Mouse (Mus musculus): ENCODE results near the gene Ilf3. TPM values are rescaled to one million over a fixed set of nuclear protein-coding genes. Genes with fewer than 3 reads are reported as not detected.
A peak's percentile ranks its signal among the peaks of the same experiment; 100 is the strongest.

Ilf3 gene
- polyA plus RNA-seq, 1 experiment, result 55.5 TPM

GRCm38 (mm10) chr9:21327569-21327968 lies 40.1 kb upstream of the Ilf3 start:
- Histone ChIP-seq H3K9me3 (no peaks in the 10 kb centered on the region), H3K27me3 (replicated peaks) (no peaks in the 10 kb centered on the region), H3K36me3 (replicated peaks; ENCODE audit: low read length) (peaks cover 44% of the 10 kb centered on the region), H3K4me1 (peaks cover 85% of the 10 kb centered on the region), H3K4me3 (replicated peaks) (no peak overlapping the region)
- no peak for TF ChIP-seq GATA1 (IDR thresholded peaks at IDR 0.05; ENCODE audit: borderline replicate concordance, low read length)
- no peak for TF ChIP-seq FLI1 (IDR thresholded peaks at IDR 0.05; ENCODE audit: low read length)

GRCm38 (mm10) chr9:21328041-21328440 lies 39.6 kb upstream of the Ilf3 start:
- TF ChIP-seq GATA1 (IDR thresholded peaks at IDR 0.05; ENCODE audit: borderline replicate concordance, low read length) (no peak), FLI1 (IDR thresholded peaks at IDR 0.05; ENCODE audit: low read length) (no peak)
- H3K4me3 ChIP-seq (replicated peaks), result peak overlapping the region; percentile 65
- H3K27me3 ChIP-seq (replicated peaks), result no peaks in the 10 kb centered on the region
- H3K4me1 ChIP-seq, result peaks cover 87% of the 10 kb centered on the region
- peaks cover 44% of the 10 kb centered on the region for H3K36me3 ChIP-seq (replicated peaks; ENCODE audit: low read length)
- H3K9me3 ChIP-seq, result no peaks in the 10 kb centered on the region

GRCm38 (mm10) chr9:21329041-21329440 lies 38.6 kb upstream of the Ilf3 start:
- Histone ChIP-seq H3K27me3 (replicated peaks) (no peaks in the 10 kb centered on the region), H3K36me3 (replicated peaks; ENCODE audit: low read length) (peaks cover 48% of the 10 kb centered on the region), H3K9me3 (no peaks in the 10 kb centered on the region), H3K4me1 (peaks cover 87% of the 10 kb centered on the region), H3K4me3 (replicated peaks) (peak overlapping the region; percentile 50)
- TF ChIP-seq FLI1 (IDR thresholded peaks at IDR 0.05; ENCODE audit: low read length), result no peak
- no peak for TF ChIP-seq GATA1 (IDR thresholded peaks at IDR 0.05; ENCODE audit: borderline replicate concordance, low read length)

GRCm38 (mm10) chr9:21329699-21330289 lies 37.9 kb upstream of the Ilf3 start:
- no peaks in the 10 kb centered on the region for H3K27me3 ChIP-seq (replicated peaks)
- TF ChIP-seq FLI1 (IDR thresholded peaks at IDR 0.05; ENCODE audit: low read length) (no peak), GATA1 (IDR thresholded peaks at IDR 0.05; ENCODE audit: borderline replicate concordance, low read length) (no peak)
- H3K36me3 ChIP-seq (replicated peaks; ENCODE audit: low read length), result peaks cover 46% of the 10 kb centered on the region
- H3K9me3 ChIP-seq, result no peaks in the 10 kb centered on the region
- H3K4me3 ChIP-seq (replicated peaks), result peak overlapping the region; percentile 46
- peaks cover 86% of the 10 kb centered on the region for H3K4me1 ChIP-seq

- TF ChIP-seq GATA1 (IDR thresholded peaks at IDR 0.05; ENCODE audit: borderline replicate concordance, low read length), result no peak; the same call in 2 of the 3 replicates
- no peak for TF ChIP-seq FLI1 (IDR thresholded peaks at IDR 0.05; ENCODE audit: low read length)
- Histone ChIP-seq H3K9me3 (no peaks in the 10 kb centered on the region), H3K36me3 (replicated peaks; ENCODE audit: low read length) (peaks cover 47% of the 10 kb centered on the region), H3K27me3 (replicated peaks) (no peaks in the 10 kb centered on the region), H3K4me1 (peaks cover 85% of the 10 kb centered on the region), H3K4me3 (replicated peaks) (peak overlapping the region; percentile 14)
Observed at GRCm38 (mm10) chr9:21331365-21332140, 36.1 kb upstream of the Ilf3 start.

- Histone ChIP-seq H3K4me3 (replicated peaks) (peak overlapping the region; percentile 72), H3K27me3 (replicated peaks) (no peaks in the 10 kb centered on the region), H3K36me3 (replicated peaks; ENCODE audit: low read length) (peaks cover 55% of the 10 kb centered on the region), H3K4me1 (peaks cover 87% of the 10 kb centered on the region), H3K9me3 (no peaks in the 10 kb centered on the region)
- TF ChIP-seq GATA1 (IDR thresholded peaks at IDR 0.05; ENCODE audit: borderline replicate concordance, low read length) (no peak), FLI1 (IDR thresholded peaks at IDR 0.05; ENCODE audit: low read length) (no peak)
Observed at GRCm38 (mm10) chr9:21332161-21333061, 35.3 kb upstream of the Ilf3 start.

GRCm38 (mm10) chr9:21333523-21333922 lies 34.1 kb upstream of the Ilf3 start:
- Histone ChIP-seq H3K9me3 (no peaks in the 10 kb centered on the region), H3K4me3 (replicated peaks) (peak overlapping the region; percentile 67), H3K27me3 (replicated peaks) (no peaks in the 10 kb centered on the region), H3K36me3 (replicated peaks; ENCODE audit: low read length) (peaks cover 59% of the 10 kb centered on the region), H3K4me1 (peaks cover 87% of the 10 kb centered on the region)
- no peak for TF ChIP-seq GATA1 (IDR thresholded peaks at IDR 0.05; ENCODE audit: borderline replicate concordance, low read length)
- TF ChIP-seq FLI1 (IDR thresholded peaks at IDR 0.05; ENCODE audit: low read length), result no peak

- Histone ChIP-seq H3K36me3 (replicated peaks; ENCODE audit: low read length) (peaks cover 68% of the 10 kb centered on the region), H3K27me3 (replicated peaks) (no peaks in the 10 kb centered on the region), H3K4me1 (peaks cover 82% of the 10 kb centered on the region), H3K4me3 (replicated peaks) (no peak overlapping the region), H3K9me3 (no peaks in the 10 kb centered on the region)
- no peak for TF ChIP-seq FLI1 (IDR thresholded peaks at IDR 0.05; ENCODE audit: low read length)
- TF ChIP-seq GATA1 (IDR thresholded peaks at IDR 0.05; ENCODE audit: borderline replicate concordance, low read length), result no peak
Observed at GRCm38 (mm10) chr9:21334747-21335146, 32.9 kb upstream of the Ilf3 start.

- Histone ChIP-seq H3K36me3 (replicated peaks; ENCODE audit: low read length) (peaks cover 68% of the 10 kb centered on the region), H3K27me3 (replicated peaks) (no peaks in the 10 kb centered on the region), H3K4me3 (replicated peaks) (no peak overlapping the region), H3K9me3 (no peaks in the 10 kb centered on the region), H3K4me1 (peaks cover 82% of the 10 kb centered on the region)
- TF ChIP-seq FLI1 (IDR thresholded peaks at IDR 0.05; ENCODE audit: low read length) (no peak), GATA1 (IDR thresholded peaks at IDR 0.05; ENCODE audit: borderline replicate concordance, low read length) (no peak)
Observed at GRCm38 (mm10) chr9:21335391-21335790, 32.3 kb upstream of the Ilf3 start.

Data from megakaryocyte, embryonic 14.5 days (primary cell).